Mouse (Mus musculus): ENCODE data around the gene Myo10. TPM values are rescaled to one million over a fixed set of nuclear protein-coding genes. Genes with fewer than 3 reads are reported as not detected.

The Myo10 gene
- polyA plus RNA-seq, 1 experiment from 2014 or later = 72.8 TPM

DNA sequence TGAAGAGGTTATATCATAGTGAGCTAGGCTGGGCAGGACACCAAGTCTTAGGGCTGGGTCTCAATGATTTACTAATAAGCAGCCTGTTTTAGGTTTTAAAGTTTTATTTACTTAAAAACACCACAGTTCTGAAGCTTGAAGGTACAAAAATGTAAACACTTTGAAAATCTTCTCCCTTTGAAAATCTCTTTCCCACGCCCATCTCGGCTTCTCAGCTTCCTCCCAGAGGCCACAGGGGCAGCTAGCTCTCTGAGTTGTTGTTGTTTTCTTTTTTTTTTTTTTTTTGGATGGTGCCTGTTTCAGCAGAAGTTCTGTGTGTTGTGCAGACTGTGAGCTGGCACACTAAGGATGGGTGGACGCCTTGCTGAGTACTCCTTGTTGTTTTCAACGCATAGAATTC, 222.4 kb downstream of the Myo10 start:
- Histone ChIP-seq H3K27ac (ENCODE audit: low read depth, low read length) (no peak overlapping the region), H3K4me3 (ENCODE audit: low read depth, low read length) (no peak overlapping the region), H3K9me3 (ENCODE audit: control insufficient read depth, low read length) (no peaks in the 10 kb centered on the region), H3K4me2 (no peak overlapping the region), H3K36me3 (ENCODE audit: control insufficient read depth, insufficient read depth, low read length) (no peaks in the 10 kb centered on the region), H3K27me3 (ENCODE audit: control insufficient read depth, insufficient read depth, low read length) (peaks cover 14% of the 10 kb centered on the region), H3K9ac (ENCODE audit: low read length) (no peak overlapping the region), H3K4me1 (ENCODE audit: control insufficient read depth, insufficient read depth, low read length) (peaks cover 7% of the 10 kb centered on the region)
- WGBS = 57% methylated on average over 4 of the region's 4 CpGs
- DNase-seq (ENCODE audit: low spot score, missing footprints) = peak; percentile 79
- ATAC-seq (ENCODE audit: low FRiP score) = no peak

DNA sequence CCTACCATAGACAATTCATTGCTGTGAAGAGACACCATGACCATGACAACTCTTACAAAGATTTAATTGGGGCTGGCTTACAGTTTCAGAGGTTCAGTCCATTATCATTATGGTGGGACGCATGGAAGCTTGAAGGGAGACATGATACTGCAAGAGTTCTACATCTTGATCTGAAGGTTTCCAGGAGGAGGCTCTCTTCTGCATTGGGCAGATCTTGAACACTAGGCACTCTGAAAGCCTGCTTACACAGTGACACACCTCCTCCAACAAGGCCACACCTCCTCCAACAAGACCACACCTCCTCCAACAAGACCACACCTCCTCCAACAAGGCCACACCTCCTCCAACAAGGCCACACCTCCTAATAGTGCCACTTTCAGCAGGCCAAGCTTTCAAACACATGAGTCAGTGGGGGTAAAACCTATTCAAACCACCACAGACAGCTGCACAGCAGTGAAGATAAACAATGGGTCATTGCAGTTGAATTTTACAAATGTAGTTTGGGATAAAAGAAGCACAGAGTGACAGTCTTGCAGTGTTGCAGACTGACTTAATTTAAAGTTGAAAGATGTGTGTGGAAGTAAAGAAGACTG, 225.3 kb downstream of the Myo10 start:
- WGBS = 97% methylated on average over 1 of the region's 1 CpGs
- Histone ChIP-seq H3K4me3 (ENCODE audit: low read depth, low read length) (no peak overlapping the region), H3K27ac (ENCODE audit: low read depth, low read length) (no peak overlapping the region), H3K27me3 (ENCODE audit: control insufficient read depth, insufficient read depth, low read length) (peaks cover 8% of the 10 kb centered on the region; the same call in 1 of the 2 replicates), H3K9ac (ENCODE audit: low read length) (no peak overlapping the region), H3K4me1 (ENCODE audit: control insufficient read depth, insufficient read depth, low read length) (peaks cover 7% of the 10 kb centered on the region), H3K9me3 (ENCODE audit: control insufficient read depth, low read length) (no peaks in the 10 kb centered on the region), H3K4me2 (no peak overlapping the region), H3K36me3 (ENCODE audit: control insufficient read depth, insufficient read depth, low read length) (no peaks in the 10 kb centered on the region)
- no peak for ATAC-seq (ENCODE audit: low FRiP score)
- DNase-seq (ENCODE audit: low spot score, missing footprints) = peak; percentile 66

DNA sequence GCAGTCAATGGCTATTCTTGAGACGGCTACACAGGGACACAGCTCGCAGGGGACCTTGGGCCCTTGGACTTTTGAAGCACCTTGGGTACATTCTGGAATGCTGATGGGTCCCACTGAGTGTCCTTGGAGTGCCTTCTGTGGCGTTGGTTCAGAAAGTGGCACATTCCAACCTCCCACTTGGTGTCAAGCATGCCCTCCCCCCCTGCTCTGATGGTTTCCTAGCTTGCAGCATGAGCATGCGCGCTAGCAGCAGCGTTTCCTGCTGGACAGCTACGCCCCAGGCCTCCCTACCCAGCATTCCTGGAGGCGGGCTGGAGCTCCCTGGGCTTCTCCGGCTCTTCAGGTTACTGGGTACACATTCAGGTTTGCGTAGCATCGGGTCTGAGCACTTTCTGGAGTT, 228.2 kb downstream of the Myo10 start:
- DNase-seq (ENCODE audit: low spot score, missing footprints) (peak; percentile 2), ATAC-seq (ENCODE audit: low FRiP score) (no peak)
- no peak overlapping the region for H3K27ac ChIP-seq (ENCODE audit: low read depth, low read length)
- no peak overlapping the region for H3K4me3 ChIP-seq (ENCODE audit: low read depth, low read length)
- WGBS = 75% methylated on average over 11 of the region's 11 CpGs
- no peak overlapping the region for H3K4me2 ChIP-seq
- no peaks in the 10 kb centered on the region for H3K4me1 ChIP-seq (ENCODE audit: control insufficient read depth, insufficient read depth, low read length)
- H3K36me3 ChIP-seq (ENCODE audit: control insufficient read depth, insufficient read depth, low read length) = no peaks in the 10 kb centered on the region
- no peaks in the 10 kb centered on the region for H3K9me3 ChIP-seq (ENCODE audit: control insufficient read depth, low read length)
- no peak overlapping the region for H3K9ac ChIP-seq (ENCODE audit: low read length)
- H3K27me3 ChIP-seq (ENCODE audit: control insufficient read depth, insufficient read depth, low read length) = no peaks in the 10 kb centered on the region

DNA sequence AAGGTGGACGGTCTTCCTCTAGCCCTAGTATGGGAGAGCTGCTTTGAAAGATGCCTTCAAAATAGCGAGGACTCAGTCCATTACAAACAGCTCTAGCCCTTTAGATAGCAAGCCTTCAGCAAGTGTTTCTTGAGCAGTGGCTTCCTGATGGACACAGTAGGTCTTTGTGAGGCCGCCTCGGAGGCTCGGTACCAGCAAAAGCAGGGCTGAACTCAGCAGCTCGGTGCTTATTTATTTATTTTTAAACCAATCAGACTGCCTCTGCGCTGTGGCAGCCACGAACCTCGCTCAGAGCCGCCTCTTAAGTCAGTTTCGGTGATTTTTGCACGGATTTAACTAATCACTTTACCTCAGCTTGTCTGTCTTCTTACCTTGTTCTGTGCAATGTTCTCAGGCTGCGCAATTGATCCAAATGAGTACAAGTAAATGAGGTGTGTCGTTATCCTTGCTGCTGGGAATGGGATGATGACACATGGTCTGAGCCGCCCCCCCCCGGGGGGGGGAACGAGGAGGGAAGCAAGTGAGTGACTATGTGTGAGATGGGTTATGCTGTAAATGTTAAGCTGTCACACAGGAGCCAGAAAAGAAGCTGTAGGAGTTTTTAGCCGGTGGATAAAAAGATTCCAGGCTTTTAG, 232.1 kb downstream of the Myo10 start:
- H3K4me3 ChIP-seq (ENCODE audit: low read depth, low read length) = no peak overlapping the region
- no peak overlapping the region for H3K27ac ChIP-seq (ENCODE audit: low read depth, low read length)
- H3K4me1 ChIP-seq (ENCODE audit: control insufficient read depth, insufficient read depth, low read length) = no peaks in the 10 kb centered on the region
- no peak for DNase-seq (ENCODE audit: low spot score, missing footprints)
- H3K27me3 ChIP-seq (ENCODE audit: control insufficient read depth, insufficient read depth, low read length) = no peaks in the 10 kb centered on the region
- H3K4me2 ChIP-seq = no peak overlapping the region
- ATAC-seq (ENCODE audit: low FRiP score) = no peak
- H3K9me3 ChIP-seq (ENCODE audit: control insufficient read depth, low read length) = no peaks in the 10 kb centered on the region
- 70% methylated on average over 18 of the region's 18 CpGs for WGBS
- H3K9ac ChIP-seq (ENCODE audit: low read length) = no peak overlapping the region
- no peaks in the 10 kb centered on the region for H3K36me3 ChIP-seq (ENCODE audit: control insufficient read depth, insufficient read depth, low read length)

DNA sequence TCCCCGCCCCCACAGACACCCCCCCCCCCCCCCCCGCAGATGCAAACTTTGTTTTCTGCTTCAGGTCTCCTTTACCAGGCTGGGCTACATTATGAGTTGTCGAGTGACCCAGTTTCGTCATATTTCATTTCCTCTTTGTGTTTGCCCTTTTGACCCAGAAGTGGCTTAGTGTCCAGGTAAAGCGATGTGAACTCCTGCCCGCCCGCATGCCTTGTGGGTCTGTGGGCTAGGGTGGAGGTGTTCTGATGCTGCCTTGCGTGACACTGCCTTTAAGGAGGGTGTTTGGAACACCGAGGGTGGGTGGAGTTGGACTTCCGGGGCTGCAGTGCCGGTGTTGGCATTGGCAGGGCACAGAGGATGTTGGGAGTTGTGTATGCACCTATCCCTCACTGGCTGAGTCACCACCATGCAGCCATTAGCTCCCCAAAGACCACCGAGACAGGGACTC, 236.3 kb downstream of the Myo10 start:
- no peak for DNase-seq (ENCODE audit: low spot score, missing footprints)
- Histone ChIP-seq H3K4me3 (ENCODE audit: low read depth, low read length) (no peak overlapping the region), H3K4me2 (no peak overlapping the region), H3K9me3 (ENCODE audit: control insufficient read depth, low read length) (no peaks in the 10 kb centered on the region), H3K4me1 (ENCODE audit: control insufficient read depth, insufficient read depth, low read length) (no peaks in the 10 kb centered on the region), H3K9ac (ENCODE audit: low read length) (no peak overlapping the region), H3K27ac (ENCODE audit: low read depth, low read length) (no peak overlapping the region), H3K36me3 (ENCODE audit: control insufficient read depth, insufficient read depth, low read length) (no peaks in the 10 kb centered on the region), H3K27me3 (ENCODE audit: control insufficient read depth, insufficient read depth, low read length) (no peaks in the 10 kb centered on the region)
- no peak for ATAC-seq (ENCODE audit: low FRiP score)
- WGBS = 81% methylated on average over 10 of the region's 12 CpGs

GRCm38 (mm10) chr15:25859469-25859868, 237.1 kb downstream of the Myo10 start:
- Histone ChIP-seq H3K9ac (ENCODE audit: low read length) (no peak overlapping the region), H3K4me2 (no peak overlapping the region), H3K4me3 (ENCODE audit: low read depth, low read length) (no peak overlapping the region), H3K9me3 (ENCODE audit: control insufficient read depth, low read length) (no peaks in the 10 kb centered on the region), H3K27me3 (ENCODE audit: control insufficient read depth, insufficient read depth, low read length) (no peaks in the 10 kb centered on the region), H3K27ac (ENCODE audit: low read depth, low read length) (no peak overlapping the region), H3K4me1 (ENCODE audit: control insufficient read depth, insufficient read depth, low read length) (no peaks in the 10 kb centered on the region), H3K36me3 (ENCODE audit: control insufficient read depth, insufficient read depth, low read length) (no peaks in the 10 kb centered on the region)
- no peak for DNase-seq (ENCODE audit: low spot score, missing footprints)
- whole genome bisulfite sequencing = 61% methylated on average over 3 of the region's 3 CpGs
- no peak for ATAC-seq (ENCODE audit: low FRiP score)

- 89% methylated on average over 7 of the region's 7 CpGs for WGBS
- no peak overlapping the region for H3K9ac ChIP-seq (ENCODE audit: low read length)
- H3K36me3 ChIP-seq (ENCODE audit: control insufficient read depth, insufficient read depth, low read length) = no peaks in the 10 kb centered on the region
- H3K4me1 ChIP-seq (ENCODE audit: control insufficient read depth, insufficient read depth, low read length) = no peaks in the 10 kb centered on the region
- H3K27me3 ChIP-seq (ENCODE audit: control insufficient read depth, insufficient read depth, low read length) = no peaks in the 10 kb centered on the region
- ATAC-seq (ENCODE audit: low FRiP score) = no peak
- H3K4me2 ChIP-seq = no peak overlapping the region
- no peaks in the 10 kb centered on the region for H3K9me3 ChIP-seq (ENCODE audit: control insufficient read depth, low read length)
- no peak overlapping the region for H3K27ac ChIP-seq (ENCODE audit: low read depth, low read length)
- H3K4me3 ChIP-seq (ENCODE audit: low read depth, low read length) = no peak overlapping the region
- no peak for DNase-seq (ENCODE audit: low spot score, missing footprints)
Measured at GRCm38 (mm10) chr15:25861900-25862299, 239.6 kb downstream of the Myo10 start.

Other genes starting within 250 kb of the Myo10 start
- gene Basp1, start 208.8 kb upstream of the Myo10 start, polyA plus RNA-seq (2014; fragmentation: Nextera tagmentation; extraction: Ambion mirVana) = 186 and 217 TPM in 2 replicates
- gene Retreg1, start 220.7 kb downstream of the Myo10 start, polyA plus RNA-seq (2014; fragmentation: Nextera tagmentation; extraction: Ambion mirVana) = 4.2 TPM in 2 replicates

Measured in midbrain, embryonic 11.5 days (tissue).